Mouse (Mus musculus) CD4-positive helper T cell, adult 2 months (primary cell): Measurements from ENCODE around the gene Elovl6.

Source experiments
- DNase-seq: peaks from one replicate; pipeline ENCODE4 v3.0.0-alpha.2; 2012; ENCODE audit warnings: low read depth, missing footprints, low spot score

The Elovl6 gene

GRCm38 (mm10) chr3:129641621-129642020 is 109.5 kb downstream of the Elovl6 start:
- no peak for DNase-seq

GRCm38 (mm10) chr3:129645409-129645808 is 113.3 kb downstream of the Elovl6 start:
- no peak for DNase-seq

GRCm38 (mm10) chr3:129646781-129647180 is 114.6 kb downstream of the Elovl6 start:
- no peak for DNase-seq

GRCm38 (mm10) chr3:129647312-129647711 is 115.2 kb downstream of the Elovl6 start:
- DNase-seq, result no peak

GRCm38 (mm10) chr3:129648598-129648997 is 116.4 kb downstream of the Elovl6 start:
- no peak for DNase-seq

- DNase-seq, result no peak
These were observed 117.6 kb downstream of the Elovl6 start for GRCm38 (mm10) chr3:129649586-129650292.

- no peak for DNase-seq
These were observed 118.1 kb downstream of the Elovl6 start for GRCm38 (mm10) chr3:129650293-129650612.

- DNase-seq, result no peak
These were observed 118.8 kb downstream of the Elovl6 start for GRCm38 (mm10) chr3:129650931-129651330.

- DNase-seq, result no peak
These were observed 119.6 kb downstream of the Elovl6 start for GRCm38 (mm10) chr3:129651765-129652164.

- no peak for DNase-seq
These were observed 120.3 kb downstream of the Elovl6 start for GRCm38 (mm10) chr3:129652476-129652875.

GRCm38 (mm10) chr3:129656540-129656939 is 124.4 kb downstream of the Elovl6 start:
- DNase-seq, result no peak

- peak; percentile 32 for DNase-seq
These were observed 125.1 kb downstream of the Elovl6 start for GRCm38 (mm10) chr3:129657222-129657621.

GRCm38 (mm10) chr3:129657775-129658174 is 125.6 kb downstream of the Elovl6 start:
- DNase-seq, result no peak

- peak; percentile 83 for DNase-seq
These were observed 126.6 kb downstream of the Elovl6 start for GRCm38 (mm10) chr3:129658776-129659175.

- no peak for DNase-seq
These were observed 131.8 kb downstream of the Elovl6 start for GRCm38 (mm10) chr3:129663906-129664305.

- DNase-seq, result no peak
These were observed 143.8 kb downstream of the Elovl6 start for GRCm38 (mm10) chr3:129675923-129676322.

- no peak for DNase-seq
These were observed 148.1 kb downstream of the Elovl6 start for GRCm38 (mm10) chr3:129680258-129680657.

- DNase-seq, result no peak
These were observed 149.7 kb downstream of the Elovl6 start for GRCm38 (mm10) chr3:129681841-129682240.

GRCm38 (mm10) chr3:129682389-129682788 is 150.2 kb downstream of the Elovl6 start:
- DNase-seq, result no peak

- no peak for DNase-seq
These were observed 151.0 kb downstream of the Elovl6 start for GRCm38 (mm10) chr3:129683060-129683679.

GRCm38 (mm10) chr3:129686196-129686595 is 154.0 kb downstream of the Elovl6 start:
- no peak for DNase-seq

- DNase-seq, result peak; percentile 60
These were observed 154.7 kb downstream of the Elovl6 start for GRCm38 (mm10) chr3:129686698-129687333.

GRCm38 (mm10) chr3:129687429-129687828 is 155.3 kb downstream of the Elovl6 start:
- DNase-seq, result no peak
